Mouse (Mus musculus) heart, postnatal 0 days (tissue): ENCODE data around the gene Podn. TPM values are rescaled to one million over a fixed set of nuclear protein-coding genes. Genes with fewer than 3 reads are reported as not detected.

Experiments
- ATAC-seq: fragments of 200-750 bp; cut with Nextera tagmentation; 2 replicates; pipeline ENCODE4 v1.8.0; 2017; ENCODE audit warnings: low read depth, moderate number of reproducible peaks, moderate library complexity; ENCODE audit not compliant: insufficient read depth
- DNase-seq: peaks from one replicate; pipeline ENCODE4 v3.0.0-alpha.2; 2016; ENCODE audit warnings: low spot score
- H3K27ac ChIP-seq: fragments of 300-500 bp; sonication (generic); 2 replicates; pipeline ENCODE4 v1.5.1; 2014; ENCODE audit warnings: low read depth, mild to moderate bottlenecking
- H3K27me3 ChIP-seq: fragments of 300-500 bp; sonication (generic); 2 replicates; pipeline ENCODE4 v1.6.1; 2014; ENCODE audit warnings: low read length, mixed read lengths; ENCODE audit not compliant: control insufficient read depth, insufficient read depth
- H3K36me3 ChIP-seq: fragments of 300-500 bp; sonication (generic); replicated peaks from 2 replicates; pipeline ENCODE4 v1.6.1; 2014; ENCODE audit warnings: low read length, mixed read lengths; ENCODE audit not compliant: control insufficient read depth, insufficient read depth
- H3K4me1 ChIP-seq: fragments of 300-500 bp; sonication (generic); 2 replicates; pipeline ENCODE4 v1.6.1; 2014; ENCODE audit warnings: antibody characterized with exemption; ENCODE audit not compliant: control insufficient read depth, insufficient read depth
- H3K4me2 ChIP-seq: fragments of 300-500 bp; sonication (generic); 2 replicates; pipeline ENCODE4 v1.6.1; 2014; ENCODE audit warnings: low read depth, mild to moderate bottlenecking, low read length, moderate library complexity
- H3K4me3 ChIP-seq: fragments of 300-500 bp; sonication (generic); 2 replicates; pipeline ENCODE4 v1.5.1; 2014; ENCODE audit warnings: low read depth, low read length
- H3K9ac ChIP-seq: fragments of 300-500 bp; sonication (generic); replicated peaks from 2 replicates; pipeline ENCODE4 v1.6.1; 2014; ENCODE audit warnings: low read depth, low read length, mixed read lengths
- H3K9me3 ChIP-seq: fragments of 300-500 bp; sonication (generic); replicated peaks from 2 replicates; pipeline ENCODE4 v1.6.1; 2016; ENCODE audit warnings: low read length; ENCODE audit not compliant: control insufficient read depth
- CTCF ChIP-seq: IDR thresholded peaks from 2 replicates; pipeline ENCODE4 v1.5.1; 2016; ENCODE audit warnings: antibody characterized with exemption, control low read depth, low read depth
- EP300 ChIP-seq: IDR thresholded peaks from 2 replicates; pipeline ENCODE4 v1.6.1; 2016; ENCODE audit warnings: antibody characterized with exemption, low read depth
- WGBS: fragments of 180-500 bp; shearing (Covaris S2); extraction: QIAGEN DNeasy Blood & Tissue Kit; methylation state at CpG from one replicate; pipeline ENCODE4 v1.1.7; 2014; 5-methylcytosine and 5-hydroxymethylcytosine counted together
- microRNA-seq: library from miRNA; unstranded; fragments of <30 nt; microRNA quantifications from one replicate; pipeline ENCODE4, GENCODE M21; 2016
- polyA plus RNA-seq: library from polyadenylated mRNA; unstranded; fragments of >200 nt; fragmentation: Nextera tagmentation; extraction: Ambion mirVana; gene quantifications from 2 replicates; pipeline ENCODE4 v1.2.1, GENCODE M21; 2015
- total RNA-seq: library from RNA; depleted of rRNA; stranded (reverse); fragments of >200 nt; gene quantifications from 2 replicates; pipeline ENCODE4 v1.2.3, GENCODE M21; 2014; ENCODE audit warnings: low replicate concordance; rRNA removed

Gene Podn
- total and polyA plus RNA-seq, 2 experiments from 2014 or later, result 0.53 to 5.0 TPM

DNA sequence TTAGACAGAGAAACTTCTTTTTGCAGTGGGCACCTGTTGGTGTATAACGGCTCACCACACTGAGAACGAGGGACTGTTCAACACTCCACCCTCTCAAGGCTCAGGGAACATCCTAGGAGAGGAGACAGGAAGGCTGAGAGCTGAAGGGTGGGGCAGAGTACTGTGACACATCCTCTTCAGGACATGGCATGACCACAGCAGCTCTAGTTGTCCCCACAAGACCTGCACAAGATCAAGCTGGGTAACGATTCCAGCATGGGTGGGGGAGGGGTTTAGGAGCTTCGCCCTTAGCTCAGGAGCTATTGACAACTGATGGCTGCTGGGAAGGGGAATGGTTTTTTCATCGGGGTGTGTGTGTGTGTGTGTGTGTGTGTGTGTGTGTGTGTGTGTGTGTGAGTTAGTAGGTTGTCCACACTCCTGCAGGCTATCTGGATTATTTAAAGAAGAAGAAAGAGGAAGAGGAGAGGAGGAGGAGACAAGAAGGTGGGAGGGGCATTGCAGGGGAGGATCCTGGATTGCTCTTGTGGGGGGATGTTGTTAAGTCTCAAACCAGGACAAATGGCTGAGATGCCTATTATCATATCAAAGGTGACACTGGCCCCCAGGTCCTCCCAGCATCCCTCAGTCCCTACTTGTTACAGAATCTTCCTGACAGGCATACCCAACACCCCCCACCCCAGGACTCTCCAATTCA, 129.7 kb downstream of the Podn start:
- no peak for ATAC-seq
- H3K4me1 ChIP-seq, result peaks cover 10% of the 10 kb centered on the region
- H3K9me3 ChIP-seq, result no peaks in the 10 kb centered on the region
- H3K27me3 ChIP-seq, result no peaks in the 10 kb centered on the region
- DNase-seq, result no peak
- no peak overlapping the region; the same call in 1 of the 2 replicates for H3K27ac ChIP-seq
- WGBS, result 39% methylated on average over 5 of the region's 5 CpGs
- H3K4me2 ChIP-seq, result no peak overlapping the region
- no peak overlapping the region for H3K4me3 ChIP-seq
- H3K9ac ChIP-seq, result no peak overlapping the region
- H3K36me3 ChIP-seq, result no peaks in the 10 kb centered on the region
- TF ChIP-seq EP300 (no peak), CTCF (no peak)

Small RNA genes lying within 50 kb of the gene (microRNA-seq; reads per million reads assigned to microRNA genes)
- gene Mir6397, result not detected

Other genes with a start within 250 kb of the Podn start
- 28.9 and 61.5 TPM in 2 replicates for gene Magoh, start 216.7 kb downstream of the Podn start, total RNA-seq
- gene Magoh, start 216.7 kb downstream of the Podn start, polyA plus RNA-seq, result 84.4 and 86.3 TPM in 2 replicates
- 42.3 and 46.0 TPM in 2 replicates for gene 0610037L13Rik, start 206.6 kb downstream of the Podn start, total RNA-seq
- gene 0610037L13Rik, start 206.6 kb downstream of the Podn start, polyA plus RNA-seq, result 98.6 and 98.9 TPM in 2 replicates
- 116 and 160 TPM in 2 replicates for gene Cpt2, start 172.8 kb downstream of the Podn start, total RNA-seq
- 159 and 166 TPM in 2 replicates for gene Cpt2, start 172.8 kb downstream of the Podn start, polyA plus RNA-seq
- 0.65 TPM in 1 of 2 replicates, not detected in the other for gene Slc1a7, start 128.1 kb downstream of the Podn start, total RNA-seq
- gene Slc1a7, start 128.1 kb downstream of the Podn start, polyA plus RNA-seq, result 0.08 and 0.10 TPM in 2 replicates
- gene Scp2, start 48.6 kb upstream of the Podn start, total RNA-seq, result 115 and 160 TPM in 2 replicates
- gene Scp2, start 48.6 kb upstream of the Podn start, polyA plus RNA-seq, result 243 and 246 TPM in 2 replicates
- 39.0 and 48.5 TPM in 2 replicates for gene Echdc2, start 69.0 kb upstream of the Podn start, total RNA-seq
- 27.1 and 28.0 TPM in 2 replicates for gene Echdc2, start 69.0 kb upstream of the Podn start, polyA plus RNA-seq
- not detected in 2 replicates for gene Zyg11a, start 121.6 kb upstream of the Podn start, total RNA-seq
- not detected in 2 replicates for gene Zyg11a, start 121.6 kb upstream of the Podn start, polyA plus RNA-seq
- gene Zyg11b, start 204.7 kb upstream of the Podn start, total RNA-seq, result 25.2 and 30.3 TPM in 2 replicates
- gene Zyg11b, start 204.7 kb upstream of the Podn start, polyA plus RNA-seq, result 5.6 and 6.5 TPM in 2 replicates
- 26.0 and 41.8 TPM in 2 replicates for gene Coa7, start 231.7 kb upstream of the Podn start, total RNA-seq
- gene Coa7, start 231.7 kb upstream of the Podn start, polyA plus RNA-seq, result 61.7 and 63.8 TPM in 2 replicates